Mouse (Mus musculus): Measurements from ENCODE around the gene Adora3.

Adora3 gene

GRCm38 (mm10) chr3:105931095-105931494 is 60.4 kb downstream of the Adora3 start:
- TF ChIP-seq GATA4 (IDR thresholded peaks at IDR 0.05; ENCODE audit: insufficient replicate concordance, low read length) = no peak

GRCm38 (mm10) chr3:105932240-105933071 is 61.8 kb downstream of the Adora3 start, which contains the start of gene I830077J02Rik:
Gene I830077J02Rik (minus strand): TSS chr3:105932664.
- no peak for TF ChIP-seq GATA4 (IDR thresholded peaks at IDR 0.05; ENCODE audit: insufficient replicate concordance, low read length)

- TF ChIP-seq GATA4 (IDR thresholded peaks at IDR 0.05; ENCODE audit: insufficient replicate concordance, low read length) = no peak
Measured at GRCm38 (mm10) chr3:105933926-105934325, 63.3 kb downstream of the Adora3 start.

GRCm38 (mm10) chr3:105935033-105935432 is 64.4 kb downstream of the Adora3 start:
- TF ChIP-seq GATA4 (IDR thresholded peaks at IDR 0.05; ENCODE audit: insufficient replicate concordance, low read length) = no peak

GRCm38 (mm10) chr3:105936111-105936510 is 65.5 kb downstream of the Adora3 start:
- no peak for TF ChIP-seq GATA4 (IDR thresholded peaks at IDR 0.05; ENCODE audit: insufficient replicate concordance, low read length)

GRCm38 (mm10) chr3:105951348-105951747 is 80.7 kb downstream of the Adora3 start:
- no peak for TF ChIP-seq GATA4 (IDR thresholded peaks at IDR 0.05; ENCODE audit: insufficient replicate concordance, low read length)

- TF ChIP-seq GATA4 (IDR thresholded peaks at IDR 0.05; ENCODE audit: insufficient replicate concordance, low read length) = no peak
Measured at GRCm38 (mm10) chr3:105957235-105957634, 86.6 kb downstream of the Adora3 start.

- TF ChIP-seq GATA4 (IDR thresholded peaks at IDR 0.05; ENCODE audit: insufficient replicate concordance, low read length) = no peak
Measured at GRCm38 (mm10) chr3:105958204-105958603, 87.5 kb downstream of the Adora3 start.

All from liver, adult (tissue).